Mouse (Mus musculus) brain, embryonic 14.5 days (tissue): ENCODE data around the gene Plxnd1.

Source experiments
- CTCF ChIP-seq: fragments of 200-500 bp; IDR thresholded peaks from 2 replicates; pipeline ENCODE4 v1.5.1; 2012; ENCODE audit warnings: inconsistent platforms, mild to moderate bottlenecking, moderate library complexity, borderline replicate concordance; ENCODE audit not compliant: insufficient read depth, insufficient read length; ENCODE audit errors: extremely low read depth
- POLR2A ChIP-seq: fragments of 200-500 bp; IDR thresholded peaks from 2 replicates; pipeline ENCODE4 v1.6.1; 2012; ENCODE audit warnings: mild to moderate bottlenecking, inconsistent platforms, borderline replicate concordance; ENCODE audit not compliant: poor library complexity, insufficient read depth, insufficient read length, severe bottlenecking; ENCODE audit errors: extremely low read depth

GRCm38 (mm10) chr6:115957681-115958080, 37.1 kb downstream of the Plxnd1 start:
- TF ChIP-seq POLR2A (no peak), CTCF (no peak)
